Mouse (Mus musculus) bone marrow macrophage, adult 2 months (primary cell): ENCODE measurements at regions not wholly inside any gene's neighbourhood (a gene's known extent, or its start where the extent isn't known, plus 50 kb on each side); places are given as distances from the start of the nearest gene placed in this dataset.

Source experiments
- H3K27ac ChIP-seq: 2 replicates; pipeline ENCODE4 v1.5.1; 2012; ENCODE audit warnings: low read depth, low read length; ENCODE audit not compliant: insufficient read depth
- H3K4me1 ChIP-seq: 2 replicates; pipeline ENCODE4 v1.6.1; 2012; ENCODE audit warnings: low read length; ENCODE audit not compliant: control insufficient read depth, insufficient read depth
- H3K4me3 ChIP-seq: 2 replicates; pipeline ENCODE4 v1.5.1; 2012; ENCODE audit warnings: mild to moderate bottlenecking, low read length, moderate library complexity; ENCODE audit not compliant: insufficient read depth
- CTCF ChIP-seq: IDR thresholded peaks from 2 replicates; pipeline ENCODE4 v1.5.1; 2012; ENCODE audit warnings: low read depth, mild to moderate bottlenecking, low read length, moderate library complexity
- POLR2A ChIP-seq: IDR thresholded peaks from 2 replicates; pipeline ENCODE4 v1.6.1; 2012; ENCODE audit warnings: mild to moderate bottlenecking, low read depth, low read length, borderline replicate concordance

DNA sequence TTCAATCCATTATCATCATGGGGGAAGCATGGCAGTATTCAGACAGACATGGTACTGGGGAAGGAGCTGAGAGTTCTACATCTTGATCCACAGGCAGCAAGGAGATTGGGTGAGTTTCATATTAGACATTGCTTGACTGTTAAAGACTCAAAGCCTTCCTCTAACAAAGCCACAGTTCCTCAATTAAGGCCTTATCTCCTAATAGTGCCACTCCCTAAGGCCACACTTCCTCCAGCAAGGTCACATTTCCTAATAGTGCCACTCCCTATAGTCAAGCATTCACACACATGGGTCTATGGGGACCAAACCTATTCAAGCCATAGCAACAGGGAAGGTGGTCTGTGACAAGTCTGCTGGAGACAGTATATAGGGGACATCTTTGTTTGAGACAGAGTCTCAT is 115.9 kb upstream of the Zfp64 start:
- TF ChIP-seq CTCF = no peak
- TF ChIP-seq POLR2A = no peak
- Histone ChIP-seq H3K4me1 (no peaks in the 10 kb centered on the region), H3K27ac (no peak overlapping the region), H3K4me3 (no peak overlapping the region)

DNA sequence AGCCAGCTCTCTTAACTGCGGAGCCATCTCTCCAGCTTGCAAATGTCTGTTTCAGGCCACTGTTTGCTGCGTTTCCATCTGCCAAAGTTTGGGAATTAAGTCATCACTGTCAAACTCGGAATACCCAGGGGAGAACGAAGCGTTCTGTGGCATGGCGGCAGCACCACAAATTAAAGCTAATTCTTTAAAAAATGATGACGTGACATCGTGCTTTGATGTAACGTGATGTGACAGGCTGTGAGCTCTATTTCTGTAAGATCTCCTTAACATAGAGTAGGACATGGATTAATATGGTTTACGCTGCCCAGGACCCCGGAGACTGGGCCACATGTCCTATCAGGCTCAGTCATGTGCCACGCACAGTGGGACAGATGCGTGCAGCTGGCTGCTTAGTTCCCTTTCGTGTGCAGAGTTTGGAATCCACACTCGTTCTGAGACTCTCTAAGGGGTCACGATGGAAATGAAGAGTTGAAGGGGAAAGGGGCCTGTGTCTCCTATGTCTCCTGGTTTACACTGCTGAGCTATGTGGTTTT is 109.8 kb upstream of the Zfp64 start:
- Histone ChIP-seq H3K27ac (no peak overlapping the region), H3K4me1 (no peaks in the 10 kb centered on the region), H3K4me3 (no peak overlapping the region)
- no peak for TF ChIP-seq CTCF
- no peak for TF ChIP-seq POLR2A

DNA sequence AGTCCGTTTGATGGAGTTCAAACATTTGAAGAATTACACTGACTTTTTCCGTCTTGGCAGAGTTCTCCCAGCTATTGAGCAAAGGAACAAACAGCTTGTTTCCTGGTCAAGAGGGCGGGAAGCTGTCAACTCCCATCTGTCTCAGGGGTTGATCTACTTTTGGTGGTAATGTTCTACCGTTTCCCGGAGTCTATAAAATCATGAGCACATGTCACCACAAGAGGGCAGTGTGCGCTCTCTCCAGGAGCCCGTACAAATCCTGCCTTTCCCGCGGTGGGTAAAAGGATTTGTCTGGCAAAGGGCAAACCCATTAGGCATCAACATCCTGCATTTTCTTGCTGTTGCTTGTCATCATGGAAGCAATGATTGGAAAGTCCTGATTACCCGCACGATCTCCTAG is 106.1 kb upstream of the Zfp64 start:
- no peak overlapping the region for H3K4me3 ChIP-seq

DNA sequence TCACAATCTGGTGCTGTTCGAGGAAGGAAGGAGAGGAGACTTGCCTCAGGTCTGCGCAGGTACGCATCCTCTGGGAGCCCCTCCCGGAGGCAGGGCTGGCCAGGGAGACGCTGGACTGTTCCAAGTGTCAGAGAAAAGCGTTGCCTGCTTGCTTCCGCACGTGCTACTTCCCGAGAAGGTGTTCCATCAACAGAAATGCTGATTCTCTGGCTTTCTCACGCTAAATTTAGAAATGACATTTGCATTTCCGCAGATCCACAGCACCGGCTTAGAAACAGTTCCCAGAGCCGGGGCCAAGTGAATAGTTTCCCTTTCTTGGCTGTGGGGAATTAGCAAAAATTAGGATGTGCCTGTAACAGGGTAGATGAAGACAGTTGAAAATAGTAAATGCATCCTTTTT is 105.1 kb upstream of the Zfp64 start:
- H3K4me3 ChIP-seq = no peak overlapping the region
- H3K4me1 ChIP-seq = no peaks in the 10 kb centered on the region
- no peak for TF ChIP-seq POLR2A
- TF ChIP-seq CTCF = no peak
- H3K27ac ChIP-seq = no peak overlapping the region

More for the DNA sequence above, 106.1 kb upstream of the Zfp64 start:
- Histone ChIP-seq H3K4me1 (no peaks in the 10 kb centered on the region), H3K27ac (no peak overlapping the region)
- TF ChIP-seq CTCF = peak; percentile 55
- TF ChIP-seq POLR2A = no peak

DNA sequence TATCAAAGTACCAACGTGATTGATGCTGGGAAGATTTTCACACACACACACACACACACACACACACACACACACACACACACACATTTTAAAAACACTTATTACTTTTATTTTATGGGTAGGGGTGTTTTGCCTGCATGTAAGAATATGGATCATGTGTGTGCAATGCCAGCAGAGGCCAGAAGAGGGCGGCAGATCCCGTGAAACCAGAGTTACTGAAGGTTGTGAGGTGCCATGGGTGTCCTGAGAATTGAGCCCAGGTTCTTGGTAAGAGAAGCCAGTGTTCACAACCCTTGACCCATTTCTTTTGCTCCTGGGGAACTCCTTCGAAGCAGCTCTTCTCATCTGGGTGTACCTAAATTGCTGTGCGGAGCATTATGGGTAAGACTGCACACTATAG is 102.4 kb upstream of the Zfp64 start:
- Histone ChIP-seq H3K4me3 (no peak overlapping the region), H3K4me1 (no peaks in the 10 kb centered on the region), H3K27ac (no peak overlapping the region)
- no peak for TF ChIP-seq CTCF
- TF ChIP-seq POLR2A = no peak

DNA sequence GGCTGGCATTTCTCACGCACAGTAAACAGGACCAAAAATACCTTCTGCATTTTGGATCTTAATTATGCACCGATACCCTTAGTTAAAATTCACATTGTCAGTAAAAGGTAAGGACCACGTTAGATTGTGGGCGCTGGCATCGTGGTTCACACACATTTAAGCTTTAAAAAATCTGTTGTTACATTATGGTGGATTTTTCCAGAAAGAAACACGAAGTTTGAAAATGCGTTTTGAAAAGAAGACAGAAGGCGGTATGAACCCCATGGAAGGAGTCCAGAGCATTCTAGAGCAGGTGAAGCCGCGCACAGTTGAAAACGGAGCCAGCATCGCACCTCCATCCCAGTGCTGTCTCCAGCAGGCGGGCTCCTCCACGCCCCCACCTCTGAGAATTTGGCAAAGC is 94.6 kb upstream of the Zfp64 start:
- TF ChIP-seq POLR2A = no peak
- no peak for TF ChIP-seq CTCF
- Histone ChIP-seq H3K27ac (no peak overlapping the region), H3K4me3 (no peak overlapping the region), H3K4me1 (no peaks in the 10 kb centered on the region)

DNA sequence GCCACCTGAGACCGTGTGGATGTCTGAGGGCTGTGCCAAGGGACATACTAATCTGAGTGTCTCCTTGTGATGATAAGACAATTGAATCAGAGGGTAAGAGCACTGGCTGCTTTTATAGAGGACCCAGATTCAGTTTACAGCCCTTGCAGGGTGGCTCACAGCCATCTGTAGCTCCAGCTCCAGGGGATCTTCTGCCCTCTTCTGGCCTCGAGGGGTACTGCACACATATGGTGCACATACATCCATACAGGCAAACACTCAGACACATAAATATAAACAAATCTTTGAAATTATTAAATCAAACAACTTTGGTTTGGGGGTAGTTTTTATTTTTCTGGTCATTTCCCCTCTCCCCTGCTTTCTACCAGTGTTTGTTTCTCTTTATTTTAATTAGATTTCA is 86.4 kb upstream of the Zfp64 start:
- TF ChIP-seq CTCF (no peak), POLR2A (no peak)

DNA sequence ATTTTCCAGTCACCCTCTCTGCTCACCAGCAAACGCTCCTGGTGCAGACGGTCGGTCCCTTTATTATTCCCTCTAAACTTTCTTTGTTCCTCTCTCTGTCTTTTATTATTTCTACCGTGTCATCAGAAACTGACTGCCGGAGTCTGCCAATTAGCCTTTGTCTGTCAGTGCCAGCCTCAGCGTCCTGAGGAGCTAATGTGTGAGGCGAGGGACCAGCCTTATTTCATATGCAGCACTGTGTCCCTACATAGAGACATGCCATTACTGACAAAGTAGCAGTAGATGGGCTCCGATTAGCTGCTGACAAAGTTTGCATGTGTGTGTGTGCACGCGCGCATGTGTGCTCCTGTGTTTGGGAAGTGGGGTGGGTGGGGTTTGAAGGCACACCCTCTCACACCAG is 82.6 kb upstream of the Zfp64 start:
- TF ChIP-seq CTCF (no peak), POLR2A (no peak)
- Histone ChIP-seq H3K4me1 (no peaks in the 10 kb centered on the region), H3K4me3 (no peak overlapping the region), H3K27ac (no peak overlapping the region)

More for the DNA sequence above, 86.4 kb upstream of the Zfp64 start:
- Histone ChIP-seq H3K27ac (no peak overlapping the region), H3K4me3 (no peak overlapping the region), H3K4me1 (no peaks in the 10 kb centered on the region)

DNA sequence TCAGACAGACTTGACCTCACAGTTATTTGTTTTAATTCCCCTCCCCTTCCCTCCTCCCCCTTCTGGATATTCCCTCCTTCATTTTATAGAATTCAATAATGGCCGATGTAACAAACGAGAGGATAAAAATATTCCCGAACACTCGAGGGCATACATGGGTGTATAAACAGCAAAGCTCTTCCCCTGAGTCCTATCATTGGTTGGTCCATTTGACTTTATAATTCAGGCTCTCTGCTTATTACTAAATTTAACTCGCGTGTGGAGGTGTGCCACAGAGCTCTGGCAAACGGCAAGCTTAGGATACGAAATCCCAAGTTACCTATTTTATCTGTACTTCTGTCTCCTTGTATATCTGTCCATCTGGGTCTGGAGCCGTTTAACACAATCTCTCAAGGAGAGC is 82.1 kb upstream of the Zfp64 start:
- TF ChIP-seq POLR2A = no peak
- H3K4me3 ChIP-seq = no peak overlapping the region

DNA sequence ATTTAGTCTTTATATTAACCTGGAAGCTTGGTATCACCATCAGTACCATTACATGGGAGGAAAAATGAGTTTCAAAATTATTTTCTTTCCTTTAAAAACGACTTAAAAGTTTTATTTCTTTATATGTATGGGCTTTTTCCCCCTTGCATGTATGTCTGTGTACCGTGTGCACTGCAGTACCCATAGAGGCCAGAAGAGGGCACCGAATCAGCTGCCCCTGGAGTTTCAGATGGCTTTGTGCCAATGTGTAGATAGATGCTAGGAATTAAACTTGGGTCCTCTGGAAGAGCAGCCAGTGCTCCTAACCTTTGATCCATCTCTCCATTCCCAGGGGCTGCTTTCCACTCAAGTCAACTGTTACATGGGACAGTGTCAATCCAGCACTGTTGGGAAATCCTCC is 79.9 kb upstream of the Zfp64 start:
- Histone ChIP-seq H3K4me3 (no peak overlapping the region), H3K27ac (no peak overlapping the region)
- TF ChIP-seq CTCF = no peak
- TF ChIP-seq POLR2A = no peak

More for the DNA sequence above, 82.1 kb upstream of the Zfp64 start:
- no peak overlapping the region for H3K27ac ChIP-seq
- no peaks in the 10 kb centered on the region for H3K4me1 ChIP-seq

DNA sequence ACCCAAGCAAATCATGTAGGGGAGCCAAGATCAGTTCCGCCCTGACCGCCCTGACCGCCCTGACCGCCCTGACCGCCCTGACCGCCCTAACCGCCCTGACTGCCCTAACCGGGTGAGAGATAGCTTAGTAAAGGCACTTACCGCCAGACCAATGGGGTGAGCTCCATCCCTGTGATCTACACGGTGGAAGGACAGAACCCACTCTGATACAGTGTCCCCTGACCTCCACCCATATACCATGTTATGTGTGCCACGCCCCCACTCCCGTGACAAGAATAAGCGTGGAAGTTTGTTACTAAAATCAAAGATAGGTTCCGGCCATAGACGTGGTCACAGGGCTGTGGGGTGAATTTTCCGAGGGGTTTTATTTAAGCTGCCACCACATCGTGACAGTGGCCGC is 78.6 kb upstream of the Zfp64 start:
- no peak for TF ChIP-seq POLR2A
- Histone ChIP-seq H3K4me1 (no peaks in the 10 kb centered on the region), H3K27ac (no peak overlapping the region), H3K4me3 (no peak overlapping the region)

More for the DNA sequence above, 79.9 kb upstream of the Zfp64 start:
- no peaks in the 10 kb centered on the region for H3K4me1 ChIP-seq
